Mouse (Mus musculus) C2C12 (cell line): Measurements from ENCODE around the gene Gimap7.

Source experiments
- CEBPB ChIP-seq: IDR thresholded peaks from one replicate; pipeline ENCODE4 v1.6.1; 2011; ENCODE audit warnings: low read depth, mild to moderate bottlenecking, control low read depth, moderate library complexity
- CTCF ChIP-seq: IDR thresholded peaks from one replicate; pipeline ENCODE4 v1.5.1; 2011; ENCODE audit not compliant: control insufficient read depth, insufficient read depth, insufficient read length
- FOSL1 ChIP-seq: IDR thresholded peaks from one replicate; pipeline ENCODE4 v1.8.0; 2011; ENCODE audit warnings: mild to moderate bottlenecking, low read length; ENCODE audit not compliant: poor library complexity, insufficient read depth, severe bottlenecking
- MAX ChIP-seq: IDR thresholded peaks from one replicate; pipeline ENCODE4 v1.6.1; 2011; ENCODE audit warnings: mild to moderate bottlenecking, control low read depth
- MYOD1 ChIP-seq: IDR thresholded peaks from one replicate; pipeline ENCODE4 v1.6.1; 2011; ENCODE audit warnings: low read depth; ENCODE audit not compliant: control insufficient read depth, insufficient read length
- MYOG ChIP-seq: IDR thresholded peaks from one replicate; pipeline ENCODE4 v1.6.1; 2011; ENCODE audit not compliant: control insufficient read depth, insufficient read length; ENCODE audit errors: extremely low read depth
- USF1 ChIP-seq: IDR thresholded peaks from one replicate; pipeline ENCODE4 v1.6.1; 2011; ENCODE audit warnings: low read depth, mild to moderate bottlenecking, control low read depth, moderate library complexity

GRCm38 (mm10) chr6:48682271-48682670, 36.1 kb upstream of the Gimap7 start:
- TF ChIP-seq MAX (no peak), CTCF (no peak), USF1 (no peak), MYOG (no peak), MYOD1 (no peak), FOSL1 (no peak), CEBPB (no peak)
